Comparison of ENCODE assay signal across 8 mouse cellular contexts in genomic region chr9:31914871-31915270, GRCm38 (mm10). TPM values are rescaled to one million over a fixed set of nuclear protein-coding genes. Genes with fewer than 3 reads are reported as not detected.
DNase-seq lines count a peak whose midpoint lies in the region; ATAC-seq lines count a peak whose summit lies in the region.

No protein-coding gene starts in this region.

- 1% methylated on average over 34 of the region's 34 CpGs for WGBS in heart, embryonic 15.5 days
- WGBS in limb, embryonic 15.5 days: 1% methylated on average over 34 of the region's 34 CpGs
- 2% methylated on average over 34 of the region's 34 CpGs for WGBS in stomach, embryonic 15.5 days

- no peaks in the 10 kb centered on the region for H3K36me3 ChIP-seq in heart, embryonic 15.5 days
- no peaks in the 10 kb centered on the region for H3K36me3 ChIP-seq in limb, embryonic 15.5 days
- no peaks in the 10 kb centered on the region for H3K36me3 ChIP-seq in stomach, embryonic 15.5 days

- H3K27me3 ChIP-seq in heart, embryonic 15.5 days: peaks cover 93% of the 10 kb centered on the region
- H3K27me3 ChIP-seq in limb, embryonic 15.5 days: peaks cover 90% of the 10 kb centered on the region
- peaks cover 84% of the 10 kb centered on the region for H3K27me3 ChIP-seq in stomach, embryonic 15.5 days (replicated peaks)

- no peaks in the 10 kb centered on the region for H3K9me3 ChIP-seq in heart, embryonic 15.5 days (replicated peaks)
- H3K9me3 ChIP-seq in limb, embryonic 15.5 days: no peaks in the 10 kb centered on the region
- no peaks in the 10 kb centered on the region for H3K9me3 ChIP-seq in stomach, embryonic 15.5 days

- ATAC-seq in heart, embryonic 15.5 days (replicated peaks; ENCODE audit: insufficient number of reproducible peaks, insufficient read depth, low FRiP score, low read depth): 0 out of 2 replicates have a peak, but pooled peaks have one; percentile 43
- ATAC-seq in limb, embryonic 15.5 days (ENCODE audit: insufficient number of reproducible peaks, low FRiP score, low TSS enrichment, low read depth): no peak
- ATAC-seq in stomach, embryonic 15.5 days (ENCODE audit: insufficient read depth, low FRiP score, low read depth): no peak

- H3K4me2 ChIP-seq in heart, embryonic 15.5 days: peak overlapping the region; percentile 98
- H3K4me2 ChIP-seq in limb, embryonic 15.5 days: peak overlapping the region; percentile 87
- H3K4me2 ChIP-seq in stomach, embryonic 15.5 days: peak overlapping the region; percentile 93

- DNase-seq in adrenal gland, postnatal 14 days: peak; percentile 12
- no peak for DNase-seq in adrenal gland, adult 8-10 months
- DNase-seq in ovary, postnatal 10 days (ENCODE audit: low spot score): peak; percentile 4
- no peak for DNase-seq in ovary, postnatal 14 days (ENCODE audit: low spot score)
- no peak for DNase-seq in testis, postnatal 14 days (ENCODE audit: low spot score)

- H3K27ac ChIP-seq in heart, embryonic 15.5 days: no peak overlapping the region
- H3K27ac ChIP-seq in limb, embryonic 15.5 days: no peak overlapping the region
- no peak overlapping the region for H3K27ac ChIP-seq in stomach, embryonic 15.5 days

- H3K9ac ChIP-seq in heart, embryonic 15.5 days: no peak overlapping the region
- no peak overlapping the region for H3K9ac ChIP-seq in limb, embryonic 15.5 days
- no peak overlapping the region for H3K9ac ChIP-seq in stomach, embryonic 15.5 days

- H3K4me1 ChIP-seq in heart, embryonic 15.5 days (replicated peaks): peaks cover 27% of the 10 kb centered on the region
- H3K4me1 ChIP-seq in limb, embryonic 15.5 days: peaks cover 28% of the 10 kb centered on the region
- peaks cover 23% of the 10 kb centered on the region for H3K4me1 ChIP-seq in stomach, embryonic 15.5 days

- H3K4me3 ChIP-seq in heart, embryonic 15.5 days: peak overlapping the region; percentile 57
- peak overlapping the region; percentile 53 for H3K4me3 ChIP-seq in limb, embryonic 15.5 days
- peak overlapping the region; percentile 49 for H3K4me3 ChIP-seq in stomach, embryonic 15.5 days (replicated peaks)

RNA-seq across cellular contexts. Expression of gene Barx2, which starts 1.6 kb away (rescaled TPM):
- not detected in 2 replicates for total RNA-seq in adrenal gland, postnatal 14 days (2021)
- total RNA-seq in adrenal gland, adult 8-10 months (2022): not detected
- not detected in 2 replicates for polyA plus RNA-seq in heart, embryonic 15.5 days (2015; fragmentation: Nextera tagmentation; extraction: Ambion mirVana)
- polyA plus RNA-seq in limb, embryonic 15.5 days (2015; fragmentation: Nextera tagmentation; extraction: Ambion mirVana): 5.6 and 6.1 TPM in 2 replicates
- polyA plus RNA-seq in stomach, embryonic 15.5 days (2015; fragmentation: Nextera tagmentation; extraction: Ambion mirVana): 0.62 and 0.69 TPM in 2 replicates

Comparison
In these comparisons a context has a peak if more than half of its experiments do, and no peak if none do; other contexts are left out.
1. DNase-seq: peak in adrenal gland, postnatal 14 days (single experiment) and ovary, postnatal 10 days (single experiment); none in adrenal gland, adult 8-10 months (single experiment), ovary, postnatal 14 days (single experiment) and testis, postnatal 14 days (single experiment).
2. Peak in every context shown above with its lines, with median percentiles within 50 percentile points of each other: H3K4me2 ChIP-seq and H3K4me3 ChIP-seq.